Mouse (Mus musculus): Measurements from ENCODE around the gene Cenpw. TPM values are rescaled to one million over a fixed set of nuclear protein-coding genes. Genes with fewer than 3 reads are reported as not detected.

Gene Cenpw
- 1.6 and 1.8 TPM in 2 replicates for polyA plus RNA-seq (2012; rRNA removed)

DNA sequence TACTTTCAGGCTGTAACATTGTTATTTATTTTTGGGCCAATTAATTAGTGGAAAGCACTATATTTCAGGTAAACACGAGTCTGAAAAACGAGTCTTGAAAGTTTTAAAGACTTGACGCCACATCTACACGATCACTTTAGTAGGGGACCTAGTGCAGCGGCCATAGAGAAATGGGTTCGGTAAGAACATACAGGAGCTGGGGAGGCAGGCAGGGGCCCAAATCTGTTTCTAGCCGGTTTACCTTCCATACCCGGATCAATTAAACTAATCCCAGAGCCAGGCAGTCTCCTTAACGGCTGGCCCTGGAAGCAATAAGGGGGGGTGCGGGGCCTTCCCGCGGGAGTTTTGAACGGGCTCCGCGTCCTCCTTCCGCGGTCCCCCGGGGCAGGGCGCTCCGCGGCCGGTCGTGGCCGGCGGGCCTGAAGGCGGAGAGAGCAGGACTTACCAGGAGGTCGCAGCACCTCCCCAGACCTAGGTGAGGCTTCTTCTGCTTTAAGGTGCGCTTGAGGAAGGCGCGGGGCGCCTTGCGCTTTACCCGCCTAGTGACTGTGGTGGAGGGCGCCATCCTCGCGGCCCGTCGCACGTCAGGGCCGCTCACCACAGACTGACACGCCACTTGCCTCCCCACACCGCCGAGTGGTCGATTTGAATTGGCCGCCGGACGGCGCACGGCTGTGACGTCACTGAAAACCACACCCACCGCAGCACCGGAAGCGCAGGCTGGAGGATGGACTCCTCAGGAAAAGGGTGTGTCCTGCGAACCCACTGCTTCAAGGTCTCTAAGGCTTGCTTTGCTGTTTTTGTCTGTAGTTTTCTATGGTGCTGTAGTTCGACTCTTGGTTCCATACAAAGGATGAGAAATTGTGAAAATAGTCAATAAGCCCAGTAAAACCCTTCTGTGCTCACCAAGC lies at the start of gene Cenpw:
TSS of gene Cenpw (minus strand) at position 645 of the 911 bp plus-strand sequence.
- peak; percentile 54 for DNase-seq (ENCODE audit: low spot score)

DNA sequence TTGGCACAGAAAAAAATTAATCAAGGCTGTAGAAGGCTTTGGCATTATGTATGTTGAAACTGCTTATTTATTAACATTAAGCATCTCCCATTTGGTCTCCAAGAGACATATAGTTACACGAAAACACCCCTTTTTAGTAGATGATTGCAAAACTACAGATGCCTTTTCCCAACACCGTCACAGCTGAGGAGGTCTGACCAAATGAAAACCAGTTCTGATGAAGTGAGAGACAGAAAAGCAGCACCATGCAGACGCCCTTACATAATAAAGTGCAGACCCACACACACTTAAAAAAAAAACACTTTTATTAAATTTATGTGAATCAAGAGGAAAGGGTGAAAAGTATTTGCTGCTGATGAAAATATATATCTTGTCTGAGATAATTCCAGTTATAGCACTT lies 49.3 kb upstream of the Cenpw start:
- DNase-seq (ENCODE audit: low spot score), result no peak

DNA sequence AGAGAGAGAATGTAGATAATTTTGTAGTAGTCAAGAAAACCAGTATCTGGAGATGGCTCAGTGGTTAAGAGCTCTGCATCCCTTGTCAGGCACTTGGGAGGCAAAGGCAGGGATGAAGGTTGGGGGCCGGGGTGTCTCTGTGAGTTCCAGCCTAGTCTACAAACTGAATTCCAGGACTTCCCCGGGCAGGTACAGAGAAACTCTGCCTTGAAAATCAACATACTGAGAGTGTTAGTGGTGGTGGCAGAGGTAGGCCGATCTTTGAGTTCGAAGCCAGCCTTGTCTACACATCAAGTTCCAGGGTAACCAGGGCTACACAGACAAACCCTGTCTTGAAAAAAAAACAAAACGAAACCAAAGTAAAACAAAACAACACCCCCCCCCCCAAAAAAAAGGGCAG lies 859 bp downstream of the Cenpw start:
- DNase-seq (ENCODE audit: low spot score), result no peak

GRCm38 (mm10) chr10:30167700-30168099 lies 32.7 kb downstream of the Cenpw start:
- no peak for DNase-seq (ENCODE audit: low spot score)
